Mouse (Mus musculus) kidney, adult 11 months (tissue): ENCODE data around the gene Rhobtb1.
A peak's percentile ranks its signal among the peaks of the same experiment; 100 is the strongest.

Experiments
- DNase-seq: peaks from one replicate; pipeline ENCODE4 v3.0.0; 2022

Rhobtb1 gene

DNA sequence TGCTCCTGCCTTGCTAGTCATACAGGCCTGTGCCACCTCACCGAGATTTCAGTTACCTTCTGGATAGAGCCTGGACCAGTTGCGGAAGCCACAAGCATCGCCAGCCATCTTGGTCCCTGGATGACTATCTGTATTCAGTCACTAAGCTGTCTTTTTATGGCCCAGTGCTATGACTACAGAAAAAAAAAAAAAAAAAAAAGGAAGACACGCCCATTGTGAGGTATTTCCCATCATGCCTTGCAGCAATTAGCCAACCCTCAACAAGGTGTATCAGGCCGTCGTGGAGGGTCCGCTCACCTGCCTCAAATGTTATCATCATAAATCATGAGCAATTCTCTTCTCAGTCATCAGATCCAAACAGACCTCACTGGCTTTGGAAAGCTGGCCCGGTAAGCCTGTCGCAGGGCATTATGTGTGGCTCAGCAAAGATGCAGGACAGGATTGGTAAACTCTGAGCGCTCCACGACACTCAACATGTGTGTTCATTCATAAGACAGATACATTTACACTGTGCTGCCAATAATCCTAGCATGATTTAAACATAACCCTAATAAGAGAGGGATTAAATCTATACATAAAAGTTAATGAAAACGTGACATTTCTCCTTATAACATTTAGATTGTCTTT, 176.9 kb downstream of the Rhobtb1 start:
- no peak for DNase-seq

DNA sequence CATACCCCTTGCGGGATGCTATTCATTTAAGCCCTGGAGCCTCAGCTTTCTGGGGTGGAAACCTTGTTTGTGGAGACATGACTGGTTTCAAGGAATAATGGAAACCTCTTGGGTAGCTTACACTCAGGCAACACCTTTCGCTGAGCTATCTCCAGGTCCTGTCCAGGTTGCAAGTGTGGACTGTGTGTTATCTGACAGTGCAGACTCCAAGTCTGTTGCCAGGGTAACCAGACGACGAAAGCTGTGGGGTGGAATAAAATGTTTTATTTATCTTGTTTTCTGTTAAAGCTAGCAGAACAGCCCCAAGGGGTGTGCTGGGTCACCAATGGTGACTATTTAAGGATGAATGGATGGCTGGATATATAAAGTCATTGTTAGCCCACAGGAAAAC, 177.4 kb downstream of the Rhobtb1 start:
- no peak for DNase-seq

DNA sequence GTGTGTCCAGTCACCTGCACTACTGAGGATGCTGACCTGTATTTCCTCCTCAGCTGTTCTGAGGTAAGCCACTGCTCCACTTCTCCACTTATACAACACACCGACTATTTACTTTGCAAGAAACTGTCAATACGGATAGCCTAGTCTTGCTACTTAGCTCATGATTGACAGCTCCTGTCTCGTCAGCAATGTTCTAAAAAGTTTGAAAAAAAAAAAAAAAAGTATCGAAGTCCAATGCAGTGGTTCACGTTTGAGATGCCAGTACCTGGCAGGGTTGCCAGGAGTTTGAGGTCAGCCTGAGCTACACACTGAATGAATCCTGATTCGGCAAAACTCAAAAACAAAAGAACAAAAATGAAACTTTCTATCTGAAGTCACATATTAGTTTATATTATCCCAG, 180.0 kb downstream of the Rhobtb1 start:
- DNase-seq: peak; percentile 36

DNA sequence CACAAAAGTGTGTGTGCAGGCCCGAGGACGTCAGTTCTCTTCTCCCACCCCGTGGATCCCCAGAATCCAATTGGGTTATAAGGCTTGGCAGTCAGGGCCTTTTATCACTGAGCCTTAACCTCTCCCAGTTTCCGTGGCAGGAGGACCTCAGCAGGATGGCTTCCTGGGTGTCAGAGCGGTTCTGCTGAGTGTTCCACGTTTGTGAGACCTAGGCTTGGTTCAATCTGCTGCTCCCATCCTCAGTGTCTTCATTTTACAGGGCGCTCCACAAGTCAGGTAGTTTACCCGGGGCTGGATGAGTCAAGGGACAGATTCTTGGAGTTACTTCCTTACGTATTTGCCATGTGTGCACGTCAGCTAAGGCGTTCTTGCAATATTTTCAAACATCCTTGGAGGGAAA, 182.0 kb downstream of the Rhobtb1 start:
- DNase-seq: no peak

DNA sequence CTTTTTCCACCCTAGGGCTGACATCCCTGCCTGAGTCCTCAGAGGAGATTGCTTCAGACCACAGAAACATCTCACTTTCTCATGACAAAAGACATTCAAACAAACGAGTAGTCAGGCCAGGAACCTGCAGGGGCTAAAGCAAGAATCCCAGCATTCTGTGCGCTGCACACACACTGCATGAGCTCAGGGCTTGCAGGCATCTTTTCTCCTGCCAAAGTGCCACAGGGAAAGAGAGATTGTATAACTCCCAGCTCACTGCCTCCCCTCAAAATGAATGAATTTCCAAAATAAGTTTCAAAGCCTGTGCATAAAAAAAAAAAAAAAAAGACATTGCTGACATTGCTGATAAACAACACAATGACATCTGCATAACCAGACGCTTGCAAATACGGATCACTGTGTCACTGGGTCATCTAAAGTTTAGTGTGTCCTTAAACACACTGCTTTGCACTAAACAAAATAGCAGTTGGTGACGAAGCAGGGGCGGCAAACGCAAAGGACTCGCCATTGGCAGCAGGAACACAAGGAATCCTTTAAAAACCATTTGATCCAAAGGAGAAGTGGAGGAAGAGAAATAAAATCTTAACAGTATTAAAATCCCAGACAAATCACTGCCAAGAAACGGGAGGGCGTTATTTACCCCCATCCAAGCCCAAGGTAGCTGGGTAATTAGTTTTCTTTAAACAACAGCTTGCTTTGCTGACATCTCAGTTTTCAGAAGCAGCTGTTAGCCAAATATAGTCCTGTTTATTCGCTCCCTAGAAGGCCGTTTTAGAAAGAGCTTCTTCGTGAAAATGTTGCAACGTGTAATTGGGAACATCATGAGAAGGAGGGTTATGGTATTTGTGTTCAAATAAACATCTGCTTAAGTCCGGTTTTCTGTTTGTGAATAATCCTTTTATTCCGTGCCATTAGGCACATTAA, 183.3 kb downstream of the Rhobtb1 start:
- DNase-seq: no peak

DNA sequence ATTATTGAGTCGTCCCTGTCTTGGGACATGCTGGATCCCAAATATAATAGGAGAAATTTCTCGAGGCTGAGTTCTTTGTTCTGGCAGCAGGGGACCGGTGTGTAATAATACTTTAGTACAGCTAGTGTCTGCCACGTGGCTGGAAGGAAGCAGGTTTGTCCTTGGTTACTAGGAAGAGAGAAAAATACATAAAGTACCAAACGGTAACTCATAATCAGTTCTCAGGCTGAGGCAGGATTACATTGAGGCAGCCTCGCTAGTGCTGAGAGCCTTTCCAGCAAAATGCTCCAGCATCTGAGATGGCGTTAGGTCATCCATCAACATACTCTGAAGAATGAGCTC, 183.9 kb downstream of the Rhobtb1 start:
- no peak for DNase-seq

DNA sequence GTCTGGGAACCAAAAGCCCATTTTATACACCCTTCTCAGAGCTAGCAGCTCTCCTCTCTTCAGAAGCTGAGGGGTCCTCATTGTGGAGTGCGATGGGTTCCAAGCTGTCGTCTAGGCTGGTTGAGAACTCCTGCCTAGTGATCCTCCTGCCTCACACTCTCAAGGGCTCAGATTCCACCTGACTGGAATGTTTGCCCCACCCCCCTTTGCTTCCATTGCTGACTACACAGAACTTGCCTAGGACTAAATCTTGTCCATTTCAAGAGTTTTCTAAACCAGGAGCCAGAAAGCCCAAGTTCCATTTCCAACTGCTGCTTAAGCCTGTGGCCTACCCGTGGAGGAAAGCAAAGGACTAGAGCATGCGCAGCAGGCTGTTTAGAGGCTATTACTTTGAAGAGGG, 184.4 kb downstream of the Rhobtb1 start:
- no peak for DNase-seq

DNA sequence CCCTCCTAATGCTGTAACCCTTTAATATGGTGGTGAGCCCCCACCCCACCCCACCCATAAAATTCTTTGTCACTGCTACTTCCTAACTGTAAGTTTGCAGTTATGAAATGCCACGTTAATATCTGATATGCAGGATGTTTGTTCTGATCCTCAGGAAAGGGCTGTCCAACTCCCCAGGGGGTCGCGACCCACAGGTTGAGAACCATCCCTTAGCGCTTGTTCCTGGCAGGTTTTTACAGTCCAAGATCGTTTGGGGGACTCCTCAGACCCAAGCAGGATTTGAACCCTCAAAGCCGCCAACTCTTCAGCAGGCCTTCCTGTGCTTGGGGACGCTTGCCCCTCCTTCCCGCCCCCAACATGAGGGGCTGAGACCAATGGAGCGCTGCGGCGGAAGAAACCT, 185.0 kb downstream of the Rhobtb1 start:
- no peak for DNase-seq

DNA sequence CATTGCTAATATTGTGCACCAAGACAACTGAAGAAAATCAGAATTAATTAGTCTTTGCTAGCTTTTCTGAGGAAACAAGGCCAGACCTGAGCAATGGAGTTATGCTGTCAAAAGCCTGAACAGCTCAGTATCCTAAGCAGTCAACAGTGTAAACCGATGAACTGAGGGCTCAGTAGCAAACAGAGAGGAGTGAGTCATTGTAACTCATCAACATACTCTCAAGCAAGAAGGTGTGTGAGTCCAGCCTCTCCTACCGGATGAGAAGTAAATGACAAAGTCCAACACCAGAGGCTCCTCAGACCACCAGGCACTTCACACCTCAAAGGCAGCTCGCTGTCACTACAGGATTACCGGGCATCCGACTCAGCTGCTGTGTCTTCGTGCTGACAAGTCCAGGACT, 188.8 kb downstream of the Rhobtb1 start:
- DNase-seq: no peak
